In the genomic region with DNA sequence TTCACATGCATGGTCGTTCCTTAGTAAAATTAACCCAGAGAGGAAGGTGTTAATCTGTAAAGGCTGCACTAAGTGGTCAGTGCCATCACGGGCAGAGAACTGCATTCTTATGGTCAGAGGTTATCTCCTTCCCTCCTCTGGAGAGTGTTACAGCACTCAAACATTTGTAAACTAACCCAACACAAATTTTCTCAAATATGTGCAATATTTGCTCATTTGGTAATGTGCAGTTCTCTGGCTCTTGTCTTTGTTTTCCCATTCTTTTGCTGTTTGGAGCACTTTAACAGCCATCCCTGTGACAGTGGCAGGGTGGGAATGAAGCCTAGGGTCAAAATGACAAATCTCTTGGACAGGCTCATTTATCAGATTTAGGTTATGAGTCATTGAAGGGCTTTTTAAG, we compare ENCODE assay signal across 26 mouse cellular contexts.
DNase-seq lines count a peak whose midpoint lies in the region; ATAC-seq lines count a peak whose summit lies in the region.
"Had no signal": no experiment of that assay in that cellular context is flagged by ENCODE, and none has a peak within 500 bp of the region (broad histone marks: within the 10 kb centered on the region; RNA-seq: fewer than 3 reads in every experiment).

No protein-coding gene starts in this region.

- no peaks in the 10 kb centered on the region for H3K4me1 ChIP-seq in midbrain, embryonic 11.5 days (ENCODE audit: control insufficient read depth, insufficient read depth, low read length)
- H3K4me1 ChIP-seq in midbrain, embryonic 13.5 days (replicated peaks): 0 out of 2 replicates have a peak, but pooled peaks cover 6% of the 10 kb centered on the region
- H3K4me1 ChIP-seq in hindbrain, embryonic 12.5 days: no peaks in the 10 kb centered on the region
- H3K4me1 ChIP-seq: embryonic facial prominence, embryonic 13.5 days; hindbrain, embryonic 10.5 days; liver, embryonic 13.5 days; neural tube, embryonic 15.5 days had no signal

- H3K27ac ChIP-seq in midbrain, embryonic 11.5 days (ENCODE audit: low read depth, low read length): no peak overlapping the region
- no peak overlapping the region for H3K27ac ChIP-seq in midbrain, embryonic 13.5 days
- no peak overlapping the region for H3K27ac ChIP-seq in hindbrain, embryonic 12.5 days
- H3K27ac ChIP-seq: embryonic facial prominence, embryonic 13.5 days; forebrain, embryonic 12.5 days; heart, embryonic 15.5 days; hindbrain, embryonic 10.5 days; hindbrain, postnatal 0 days; liver, embryonic 13.5 days; midbrain, embryonic 10.5 days; neural tube, embryonic 15.5 days had no signal

- ATAC-seq in midbrain, embryonic 11.5 days (ENCODE audit: low FRiP score): no peak
- no peak for ATAC-seq in midbrain, embryonic 13.5 days
- ATAC-seq in hindbrain, embryonic 12.5 days (ENCODE audit: low FRiP score): no peak
- ATAC-seq: hindbrain, postnatal 0 days; intestine, embryonic 16.5 days had no signal

- no peaks in the 10 kb centered on the region for H3K27me3 ChIP-seq in midbrain, embryonic 11.5 days (ENCODE audit: control insufficient read depth, insufficient read depth, low read length)
- H3K27me3 ChIP-seq in midbrain, embryonic 13.5 days: no peaks in the 10 kb centered on the region
- H3K27me3 ChIP-seq in hindbrain, embryonic 12.5 days: no peaks in the 10 kb centered on the region
- H3K27me3 ChIP-seq: embryonic facial prominence, embryonic 13.5 days; forebrain, embryonic 12.5 days; heart, embryonic 15.5 days; liver, embryonic 13.5 days; neural tube, embryonic 15.5 days had no signal

- intact Hi-C loops in heart, postnatal 36 days (cut with DNase I): no loop called here

- DNase-seq in heart, adult 9 months (ENCODE audit: low spot score in 2 of 2): peak; percentile 17 to 27
- DNase-seq in heart, postnatal 36 days: no peak
- peak; percentile 25 for DNase-seq in kidney, postnatal 10 days
- DNase-seq in kidney, adult 18-20 months: no peak
- DNase-seq in midbrain, embryonic 11.5 days (ENCODE audit: low spot score, missing footprints): peak; percentile 28
- no peak for DNase-seq in left cerebral cortex, adult 9 months (ENCODE audit: low spot score in 2 of 2)
- DNase-seq: adrenal gland, postnatal 25 days; cerebellum, adult 8-10 months; cerebellum, postnatal 36 days; embryo, embryonic 11 days; liver, embryonic 13.5 days; right cerebral cortex, adult 18-20 months; right cerebral cortex, postnatal 4 days; thymus, adult 18-20 months; thymus, postnatal 36 days had no signal

- peaks cover 6% of the 10 kb centered on the region; the same call in 1 of the 2 replicates for H3K9me3 ChIP-seq in midbrain, embryonic 11.5 days (ENCODE audit: control insufficient read depth, low read length)
- H3K9me3 ChIP-seq in midbrain, embryonic 13.5 days: no peaks in the 10 kb centered on the region
- 0 out of 2 replicates have a peak, but pooled peaks cover 4% of the 10 kb centered on the region for H3K9me3 ChIP-seq in hindbrain, embryonic 12.5 days (replicated peaks)
- H3K9me3 ChIP-seq: forebrain, embryonic 12.5 days; heart, embryonic 15.5 days; liver, embryonic 13.5 days; neural tube, embryonic 15.5 days had no signal

- H3K9ac ChIP-seq in midbrain, embryonic 11.5 days (ENCODE audit: low read length): no peak overlapping the region
- no peak overlapping the region for H3K9ac ChIP-seq in midbrain, embryonic 13.5 days (replicated peaks)
- H3K9ac ChIP-seq in hindbrain, embryonic 12.5 days: no peak overlapping the region
- H3K9ac ChIP-seq: embryonic facial prominence, embryonic 13.5 days; forebrain, embryonic 12.5 days; heart, embryonic 15.5 days; liver, embryonic 13.5 days; neural tube, embryonic 15.5 days had no signal

- WGBS in midbrain, embryonic 11.5 days: 71% methylated on average over 2 of the region's 2 CpGs
- WGBS in midbrain, embryonic 13.5 days: 68% methylated on average over 2 of the region's 2 CpGs
- 63% methylated on average over 2 of the region's 2 CpGs for WGBS in hindbrain, embryonic 12.5 days

- H3K36me3 ChIP-seq in midbrain, embryonic 11.5 days (ENCODE audit: control insufficient read depth, insufficient read depth, low read length): no peaks in the 10 kb centered on the region
- H3K36me3 ChIP-seq in midbrain, embryonic 13.5 days: no peaks in the 10 kb centered on the region
- H3K36me3 ChIP-seq in hindbrain, embryonic 12.5 days: no peaks in the 10 kb centered on the region
- H3K36me3 ChIP-seq: embryonic facial prominence, embryonic 13.5 days; forebrain, embryonic 12.5 days; heart, embryonic 15.5 days; hindbrain, embryonic 10.5 days; liver, embryonic 13.5 days; midbrain, embryonic 10.5 days; neural tube, embryonic 15.5 days had no signal

- no peak overlapping the region for H3K4me3 ChIP-seq in midbrain, embryonic 11.5 days (ENCODE audit: low read depth, low read length)
- H3K4me3 ChIP-seq in midbrain, embryonic 13.5 days (replicated peaks): no peak overlapping the region
- H3K4me3 ChIP-seq in hindbrain, embryonic 12.5 days: no peak overlapping the region
- H3K4me3 ChIP-seq: embryonic facial prominence, embryonic 13.5 days; erythroblast, embryonic 14.5 days; forebrain, embryonic 12.5 days; heart, embryonic 15.5 days; hindbrain, embryonic 10.5 days; liver, embryonic 13.5 days; midbrain, embryonic 10.5 days; neural tube, embryonic 15.5 days had no signal

- H3K4me2 ChIP-seq in midbrain, embryonic 11.5 days: no peak overlapping the region
- no peak overlapping the region for H3K4me2 ChIP-seq in midbrain, embryonic 13.5 days (replicated peaks)
- no peak overlapping the region for H3K4me2 ChIP-seq in hindbrain, embryonic 12.5 days (replicated peaks)
- H3K4me2 ChIP-seq: embryonic facial prominence, embryonic 13.5 days; forebrain, embryonic 12.5 days; heart, embryonic 15.5 days; liver, embryonic 13.5 days; neural tube, embryonic 15.5 days had no signal

Comparison
In these comparisons a context has a peak if more than half of its experiments do, and no peak if none do; other contexts are left out.
1. DNase-seq: peak in heart, adult 9 months (2 of 2), kidney, postnatal 10 days (single experiment) and midbrain, embryonic 11.5 days (single experiment); none in heart, postnatal 36 days (0 of 2), kidney, adult 18-20 months (single experiment) and left cerebral cortex, adult 9 months (0 of 2).